In genomic region chr13:97819036-97819435, GRCm38 (mm10) we compare ENCODE assay signal across 24 mouse cellular contexts. TPM values are rescaled to one million over a fixed set of nuclear protein-coding genes. Genes with fewer than 3 reads are reported as not detected.
A peak's percentile ranks its signal among the peaks of the same experiment; 100 is the strongest.
DNase-seq lines count a peak whose midpoint lies in the region; ATAC-seq and TF ChIP-seq lines count a peak whose summit lies in the region.
"Had no signal": no experiment of that assay in that cellular context is flagged by ENCODE, and none has a peak within 500 bp of the region (broad histone marks: within the 10 kb centered on the region; RNA-seq: fewer than 3 reads in every experiment).

No protein-coding gene starts in this region.

- peak overlapping the region; percentile 49 for H3K4me3 ChIP-seq in E14TG2a.4 (replicated peaks; ENCODE audit: low read length)
- no peak overlapping the region for H3K4me3 ChIP-seq in layer of hippocampus, adult 2 months
- H3K4me3 ChIP-seq: embryonic facial prominence, embryonic 10.5 days; erythroblast, embryonic 14.5 days; heart, adult 2 months; heart, embryonic 12.5 days; hindbrain, embryonic 12.5 days had no signal

- H3K27me3 ChIP-seq in E14TG2a.4 (ENCODE audit: insufficient read depth, low read length) = no peaks in the 10 kb centered on the region
- H3K27me3 ChIP-seq: heart, embryonic 12.5 days; hindbrain, embryonic 12.5 days had no signal

- peak; percentile 51 for DNase-seq in adrenal gland, adult 2 months
- DNase-seq in adrenal gland, postnatal 4 days (ENCODE audit: low spot score in 2 of 2) = no peak
- DNase-seq in R1 (ENCODE audit: low read depth, low spot score) = peak; percentile 38
- DNase-seq in adrenal gland, postnatal 14 days = peak; percentile 32
- no peak for DNase-seq in layer of hippocampus, adult 2 months (ENCODE audit: low spot score in 2 of 2)
- DNase-seq: cerebellum, adult 18-20 months; cerebellum, adult 9-11 months; cerebellum, postnatal 36 days; gastrocnemius, postnatal 14 days; heart, adult 2 months; heart, postnatal 4 days; kidney, adult 18-20 months had no signal

- H3K27ac ChIP-seq in layer of hippocampus, adult 2 months = no peak overlapping the region
- H3K27ac ChIP-seq: embryonic facial prominence, embryonic 10.5 days; heart, adult 2 months; hindbrain, embryonic 12.5 days had no signal

- no peak for ATAC-seq in frontal cortex, adult (ENCODE audit: low TSS enrichment)
- ATAC-seq in erythroblast, adult 5-6 weeks (replicated peaks; ENCODE audit: low FRiP score, poor library complexity, severe bottlenecking) = no peak
- ATAC-seq: activated CD4-positive, CD25-positive, alpha-beta regulatory T cell, adult 4 months; forebrain, embryonic 16.5 days; hindbrain, embryonic 16.5 days; inflammation-experienced regulatory T-cells, adult 6 months had no signal

- peaks cover 68% of the 10 kb centered on the region for H3K4me1 ChIP-seq in E14TG2a.4 (replicated peaks; ENCODE audit: low read depth, low read length)

- H3K9me3 ChIP-seq in E14TG2a.4 (ENCODE audit: low read length) = no peaks in the 10 kb centered on the region
- H3K9me3 ChIP-seq: embryonic facial prominence, embryonic 10.5 days; G1E; heart, embryonic 12.5 days; hindbrain, embryonic 12.5 days had no signal

- TF ChIP-seq CTCF in E14TG2a.4 (conservative IDR thresholded peaks at IDR 0.05; ENCODE audit: low read length) = no peak
- TF ChIP-seq CTCF in layer of hippocampus, adult 2 months (conservative IDR thresholded peaks at IDR 0.05) = no peak

- H3K36me3 ChIP-seq in E14TG2a.4 (ENCODE audit: insufficient read depth, low read length) = peaks cover 20% of the 10 kb centered on the region
- H3K36me3 ChIP-seq: embryonic facial prominence, embryonic 10.5 days; G1E; heart, embryonic 12.5 days; hindbrain, embryonic 12.5 days had no signal

RNA-seq across cellular contexts. Expression of gene Gm10260, which starts 58.6 kb away (rescaled TPM):
- 100 to 1,000 TPM; 214 to 241 TPM for total RNA-seq in adrenal gland, adult 2 months (2021)
- polyA plus RNA-seq in adrenal gland, adult 2 months (2012; rRNA removed) = 2.4 and 5.4 TPM in 2 replicates
- 100 to 1,000 TPM; 347 to 381 TPM for total RNA-seq in adrenal gland, postnatal 4 days (2021)
- 242 and 293 TPM in 2 replicates for total RNA-seq in adrenal gland, postnatal 14 days (2021)
- 10 to 100 TPM; 82.3 to 86.7 TPM for total RNA-seq in layer of hippocampus, adult 2 months (2021)
- 13.2 and 21.1 TPM in 2 replicates for total RNA-seq in erythroblast, adult 5-6 weeks (2015; ENCODE audit: low replicate concordance)
- total RNA-seq in erythroblast, adult 5-6 weeks (2017; ENCODE audit: low replicate concordance) = 4.6 and 5.9 TPM in 2 replicates

Comparison
In these comparisons a context has a peak if more than half of its experiments do, and no peak if none do; other contexts are left out.
1. DNase-seq: peak in adrenal gland, adult 2 months (single experiment), R1 (single experiment) and adrenal gland, postnatal 14 days (single experiment); none in adrenal gland, postnatal 4 days (0 of 2) and layer of hippocampus, adult 2 months (0 of 2).